Mouse (Mus musculus) heart, embryonic 11.5 days (tissue): ENCODE data around the gene Casp12. TPM values are rescaled to one million over a fixed set of nuclear protein-coding genes. Genes with fewer than 3 reads are reported as not detected.
"Not testable (repeated sequence)": the region's sequence is repeated elsewhere in the genome, so short reads cannot be mapped to it uniquely, and the experiment has no call there.

Experiments used
- ATAC-seq: fragments of 200-750 bp; cut with Nextera tagmentation; replicated peaks from 2 replicates; pipeline ENCODE4 v1.8.0; 2017; ENCODE audit warnings: moderate library complexity; ENCODE audit not compliant: insufficient number of reproducible peaks, low FRiP score, low TSS enrichment
- H3K27ac ChIP-seq: fragments of 300-500 bp; sonication (generic); 2 replicates; pipeline ENCODE4 v1.5.1; 2014; ENCODE audit warnings: mild to moderate bottlenecking, low read depth, low read length
- H3K27me3 ChIP-seq: fragments of 300-500 bp; sonication (generic); 2 replicates; pipeline ENCODE4 v1.6.1; 2014; ENCODE audit warnings: mild to moderate bottlenecking, low read length, mixed read lengths; ENCODE audit not compliant: control insufficient read depth, insufficient read depth
- H3K36me3 ChIP-seq: fragments of 300-500 bp; sonication (generic); 2 replicates; pipeline ENCODE4 v1.6.1; 2014; ENCODE audit warnings: mild to moderate bottlenecking, low read length, moderate library complexity, mixed read lengths; ENCODE audit not compliant: control insufficient read depth, insufficient read depth
- H3K4me1 ChIP-seq: fragments of 300-500 bp; sonication (generic); 2 replicates; pipeline ENCODE4 v1.6.1; 2014; ENCODE audit warnings: low read length; ENCODE audit not compliant: control insufficient read depth, insufficient read depth
- H3K4me2 ChIP-seq: fragments of 300-500 bp; sonication (generic); 2 replicates; pipeline ENCODE4 v1.6.1; 2014; ENCODE audit warnings: mild to moderate bottlenecking, moderate library complexity
- H3K4me3 ChIP-seq: fragments of 300-500 bp; sonication (generic); 2 replicates; pipeline ENCODE4 v1.5.1; 2014; ENCODE audit warnings: low read depth, low read length
- H3K9ac ChIP-seq: fragments of 300-500 bp; sonication (generic); 2 replicates; pipeline ENCODE4 v1.6.1; 2014; ENCODE audit warnings: mild to moderate bottlenecking, low read depth, low read length, moderate library complexity
- H3K9me3 ChIP-seq: fragments of 300-500 bp; sonication (generic); replicated peaks from 2 replicates; pipeline ENCODE4 v1.6.1; 2016; ENCODE audit warnings: low read length; ENCODE audit not compliant: control insufficient read depth
- WGBS: fragments of 180-500 bp; shearing (Covaris S2); extraction: QIAGEN DNeasy Blood & Tissue Kit; methylation state at CpG from one replicate; pipeline ENCODE4 v1.1.7; 2014; ENCODE audit not compliant: insufficient replicate concordance; 5-methylcytosine and 5-hydroxymethylcytosine counted together
- polyA plus RNA-seq: library from polyadenylated mRNA; unstranded; fragments of >200 nt; fragmentation: Nextera tagmentation; extraction: Ambion mirVana; gene quantifications from 2 replicates; pipeline ENCODE4 v1.2.1, GENCODE M21; 2014

The Casp12 gene
- polyA plus RNA-seq, 1 experiment from 2014 or later: 0.93 TPM

DNA sequence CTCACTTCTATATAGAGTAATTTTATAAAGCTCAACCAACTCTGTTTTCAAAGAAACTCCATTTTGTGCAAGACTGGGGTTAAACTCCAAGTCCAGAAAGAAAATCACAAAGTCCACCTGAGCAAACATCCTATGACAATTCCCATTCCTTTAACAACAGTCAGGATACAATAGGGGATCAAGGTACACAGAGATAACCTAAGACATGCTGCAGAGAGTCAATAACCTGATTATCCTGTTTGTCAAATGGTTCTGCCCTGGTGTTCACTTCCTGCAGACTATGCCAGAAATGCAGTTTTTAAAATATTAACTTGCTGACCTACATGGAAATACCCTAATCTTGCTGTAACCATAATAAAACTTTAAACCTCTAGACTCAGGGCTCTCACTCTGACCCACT, 12.8 kb upstream of the Casp12 start:
- no peak overlapping the region for H3K4me2 ChIP-seq
- ATAC-seq: no peak

DNA sequence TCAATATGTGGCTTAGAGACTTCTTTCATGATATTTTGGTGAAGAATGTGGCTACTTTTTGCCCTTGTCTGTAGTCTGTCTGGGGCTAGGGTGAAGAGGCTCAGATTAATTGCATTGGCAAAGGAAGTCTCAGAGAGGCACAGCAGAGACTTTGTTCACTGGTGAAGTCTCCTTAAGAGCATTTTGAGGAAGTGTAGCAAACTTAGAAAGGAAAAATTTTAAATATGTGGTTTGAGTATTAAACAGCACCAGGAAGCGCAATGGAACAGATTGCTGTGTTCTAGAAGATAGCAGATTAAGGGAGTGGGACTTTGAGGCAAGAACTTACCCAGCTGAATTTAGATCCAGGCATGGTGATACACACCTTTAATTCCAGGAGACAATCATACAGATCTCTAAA, 11.8 kb upstream of the Casp12 start:
- Histone ChIP-seq H3K4me1 (no peaks in the 10 kb centered on the region), H3K36me3 (no peaks in the 10 kb centered on the region), H3K4me2 (no peak overlapping the region), H3K27me3 (no peaks in the 10 kb centered on the region), H3K9ac (no peak overlapping the region), H3K4me3 (no peak overlapping the region), H3K27ac (no peak overlapping the region), H3K9me3 (no peaks in the 10 kb centered on the region)
- no peak for ATAC-seq
- WGBS: 84% methylated on average over 1 of the region's 1 CpGs

More for the DNA sequence above, 12.8 kb upstream of the Casp12 start:
- no peaks in the 10 kb centered on the region for H3K36me3 ChIP-seq
- H3K4me1 ChIP-seq: no peaks in the 10 kb centered on the region
- no peak overlapping the region for H3K4me3 ChIP-seq
- no peak overlapping the region for H3K27ac ChIP-seq
- no peak overlapping the region for H3K9ac ChIP-seq
- no peaks in the 10 kb centered on the region for H3K9me3 ChIP-seq
- H3K27me3 ChIP-seq: no peaks in the 10 kb centered on the region

DNA sequence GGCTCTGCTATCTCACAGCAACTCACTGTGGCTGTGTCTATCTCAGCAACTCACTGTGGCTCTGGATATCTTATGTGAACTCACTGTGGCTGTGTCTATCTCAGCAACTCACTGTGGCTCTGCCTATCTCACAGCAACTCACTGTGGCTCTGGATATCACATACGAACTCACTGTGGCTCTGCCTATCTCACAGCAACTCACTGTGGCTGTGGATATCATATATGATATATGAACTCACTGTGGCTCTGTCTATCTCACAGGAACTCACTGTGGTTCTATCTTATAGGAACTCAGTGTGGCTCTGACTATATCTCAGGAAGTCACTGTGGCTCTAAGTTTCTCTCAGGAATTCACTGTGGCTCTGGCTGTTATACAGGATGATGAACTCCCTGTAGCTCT, 2.1 kb upstream of the Casp12 start:
- Histone ChIP-seq H3K36me3 (no peaks in the 10 kb centered on the region), H3K4me2 (no peak overlapping the region), H3K4me1 (no peaks in the 10 kb centered on the region), H3K27me3 (no peaks in the 10 kb centered on the region), H3K9ac (no peak overlapping the region), H3K9me3 (no peaks in the 10 kb centered on the region), H3K27ac (no peak overlapping the region), H3K4me3 (no peak overlapping the region)
- WGBS: 43% methylated on average over 1 of the region's 1 CpGs
- ATAC-seq: no peak

DNA sequence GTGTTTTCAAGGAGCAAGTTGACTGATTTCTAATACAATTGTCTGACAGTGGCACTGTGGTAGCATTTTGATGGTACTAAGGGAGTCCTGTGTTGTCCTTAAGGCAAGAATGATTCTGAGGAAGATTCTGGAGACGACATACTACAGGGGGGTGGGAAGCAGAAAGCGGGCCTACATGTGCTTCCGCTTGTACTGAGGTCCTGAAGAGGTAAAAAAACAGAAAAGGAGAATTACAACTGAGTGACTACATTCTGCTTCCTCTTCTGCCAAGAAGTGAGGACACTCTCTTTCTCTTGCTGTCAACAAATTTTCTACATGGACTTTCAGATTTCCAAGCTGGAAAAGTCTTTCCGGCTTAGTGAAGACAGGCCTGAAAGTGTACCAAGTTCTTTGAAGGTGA, 1.1 kb upstream of the Casp12 start:
- no peaks in the 10 kb centered on the region for H3K9me3 ChIP-seq
- H3K9ac ChIP-seq: no peak overlapping the region
- no peaks in the 10 kb centered on the region for H3K36me3 ChIP-seq
- ATAC-seq: no peak
- no peaks in the 10 kb centered on the region for H3K27me3 ChIP-seq
- H3K4me1 ChIP-seq: no peaks in the 10 kb centered on the region
- H3K27ac ChIP-seq: no peak overlapping the region
- H3K4me3 ChIP-seq: no peak overlapping the region
- WGBS: 83% methylated on average over 4 of the region's 4 CpGs
- no peak overlapping the region for H3K4me2 ChIP-seq

DNA sequence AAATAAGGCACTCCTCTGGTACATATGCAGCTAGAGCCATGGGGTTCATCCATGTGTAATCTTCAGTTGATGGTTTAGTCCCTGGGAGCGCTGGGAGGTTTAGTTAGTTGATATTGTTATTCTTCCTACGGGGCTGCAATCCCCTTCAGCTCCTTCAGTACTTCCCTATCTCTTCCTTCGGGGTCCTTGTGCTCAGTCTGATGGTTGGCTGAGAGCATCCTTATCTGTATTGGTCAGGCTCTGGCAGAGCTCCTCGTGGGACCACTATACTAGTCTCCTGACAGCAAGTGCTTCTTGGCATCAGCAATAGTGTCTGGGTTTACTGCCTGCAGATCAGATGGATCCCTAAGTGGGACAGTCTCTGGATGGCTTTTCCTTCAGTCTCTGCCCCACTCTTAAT, 2.2 kb downstream of the Casp12 start:
- Histone ChIP-seq H3K9ac (no peak overlapping the region), H3K4me2 (no peak overlapping the region), H3K36me3 (no peaks in the 10 kb centered on the region), H3K4me1 (no peaks in the 10 kb centered on the region), H3K27ac (no peak overlapping the region), H3K4me3 (no peak overlapping the region), H3K9me3 (no peaks in the 10 kb centered on the region), H3K27me3 (no peaks in the 10 kb centered on the region)
- no peak for ATAC-seq
- 47% methylated on average over 4 of the region's 4 CpGs for whole genome bisulfite sequencing

DNA sequence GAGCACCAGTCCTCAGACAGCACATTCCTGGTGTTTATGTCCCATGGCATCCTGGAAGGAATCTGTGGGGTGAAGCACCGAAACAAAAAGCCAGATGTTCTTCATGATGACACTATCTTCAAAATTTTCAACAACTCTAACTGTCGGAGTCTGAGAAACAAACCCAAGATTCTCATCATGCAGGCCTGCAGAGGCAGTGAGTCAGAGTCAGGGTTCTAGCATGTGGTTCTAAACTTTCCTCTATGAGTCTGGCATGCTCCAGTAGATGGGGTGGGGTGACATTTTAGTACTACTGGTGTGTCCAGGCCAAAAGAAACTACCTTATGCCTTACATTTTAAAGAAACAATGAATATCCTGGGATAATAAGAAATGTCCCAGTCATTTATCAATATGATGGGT, 8.4 kb downstream of the Casp12 start:
- no peak for ATAC-seq
- WGBS: 59% methylated on average over 2 of the region's 2 CpGs
- H3K4me3 ChIP-seq: no peak overlapping the region
- H3K4me2 ChIP-seq: no peak overlapping the region
- no peaks in the 10 kb centered on the region for H3K36me3 ChIP-seq
- no peaks in the 10 kb centered on the region for H3K9me3 ChIP-seq
- H3K27ac ChIP-seq: no peak overlapping the region
- H3K4me1 ChIP-seq: no peaks in the 10 kb centered on the region
- H3K27me3 ChIP-seq: no peaks in the 10 kb centered on the region
- no peak overlapping the region for H3K9ac ChIP-seq

DNA sequence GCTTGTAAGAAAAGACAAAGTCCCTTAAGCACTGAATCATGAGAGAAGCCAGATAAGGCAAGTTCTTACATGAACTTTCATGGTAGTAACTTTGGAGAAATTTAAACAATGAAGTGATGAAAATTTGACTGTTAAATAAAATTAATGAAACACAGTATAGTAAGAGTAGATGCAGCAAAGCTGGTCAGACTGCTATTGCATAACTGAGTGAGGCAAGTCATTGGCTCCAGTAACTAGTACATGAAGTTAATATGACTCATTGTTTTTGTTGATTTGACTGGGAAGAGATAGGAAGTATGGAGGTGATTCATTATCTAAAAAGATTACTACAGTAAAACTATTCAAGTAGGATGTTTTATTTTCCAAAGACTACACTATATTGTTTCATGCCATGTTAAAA, 11.6 kb downstream of the Casp12 start:
- no peak for ATAC-seq
- H3K4me2 ChIP-seq: no peak overlapping the region
- no peaks in the 10 kb centered on the region for H3K27me3 ChIP-seq
- H3K4me1 ChIP-seq: no peaks in the 10 kb centered on the region
- H3K36me3 ChIP-seq: no peaks in the 10 kb centered on the region
- no peak overlapping the region for H3K4me3 ChIP-seq
- no peak overlapping the region for H3K9ac ChIP-seq
- no peaks in the 10 kb centered on the region for H3K9me3 ChIP-seq
- no peak overlapping the region for H3K27ac ChIP-seq

DNA sequence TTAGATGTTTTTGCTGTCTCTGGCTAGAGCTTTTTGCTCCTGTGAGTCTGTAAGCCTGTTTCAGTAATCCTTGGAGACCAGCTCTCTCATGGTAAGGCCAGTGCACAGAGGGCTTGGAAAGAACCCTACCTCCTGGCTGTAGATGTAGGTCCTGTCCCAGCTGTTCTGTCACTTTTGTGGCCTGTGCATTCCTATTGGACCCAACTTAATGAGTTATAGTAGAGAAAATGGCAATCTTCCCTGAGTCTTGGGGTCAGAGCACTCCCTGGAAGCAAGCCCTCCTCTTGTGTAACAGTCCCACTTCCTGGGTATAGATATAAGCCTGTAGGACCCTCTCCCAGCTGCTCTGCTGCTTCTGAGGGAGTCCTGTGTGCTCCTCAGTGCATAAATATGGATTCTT, 48.3 kb downstream of the Casp12 start:
- Histone ChIP-seq H3K4me3 (no peak overlapping the region), H3K27ac (no peak overlapping the region), H3K4me1 (no peaks in the 10 kb centered on the region), H3K9me3 (no peaks in the 10 kb centered on the region), H3K4me2 (no peak overlapping the region), H3K9ac (no peak overlapping the region), H3K36me3 (no peaks in the 10 kb centered on the region), H3K27me3 (no peaks in the 10 kb centered on the region)
- no peak for ATAC-seq

DNA sequence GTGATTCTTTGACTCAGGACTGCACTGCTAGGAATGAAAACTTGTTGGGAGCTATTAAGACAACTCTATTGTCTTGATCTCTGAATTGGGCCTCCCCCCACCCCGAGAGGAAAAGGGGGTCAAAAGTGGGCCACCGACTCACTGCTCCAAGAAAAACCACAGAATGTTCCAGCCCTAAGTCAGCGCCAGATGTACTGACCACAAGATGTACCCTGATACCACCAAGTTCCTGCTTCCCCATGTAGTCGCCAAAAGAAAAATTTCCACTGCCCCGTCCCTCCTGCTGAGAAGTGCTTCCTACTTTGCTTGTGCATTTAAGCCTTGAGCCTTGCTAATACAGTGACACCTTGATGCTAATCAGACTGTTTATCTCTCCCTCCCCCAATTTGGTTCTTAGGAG, 50.6 kb downstream of the Casp12 start:
- not testable (repeated sequence) for H3K4me1 ChIP-seq, H3K27me3 ChIP-seq, H3K9ac ChIP-seq, H3K27ac ChIP-seq, H3K9me3 ChIP-seq, H3K4me3 ChIP-seq, H3K4me2 ChIP-seq, ATAC-seq, H3K36me3 ChIP-seq
- WGBS: 73% methylated on average over 5 of the region's 5 CpGs
